Comparison of ENCODE assay signal across 25 mouse cellular contexts in the genomic region with DNA sequence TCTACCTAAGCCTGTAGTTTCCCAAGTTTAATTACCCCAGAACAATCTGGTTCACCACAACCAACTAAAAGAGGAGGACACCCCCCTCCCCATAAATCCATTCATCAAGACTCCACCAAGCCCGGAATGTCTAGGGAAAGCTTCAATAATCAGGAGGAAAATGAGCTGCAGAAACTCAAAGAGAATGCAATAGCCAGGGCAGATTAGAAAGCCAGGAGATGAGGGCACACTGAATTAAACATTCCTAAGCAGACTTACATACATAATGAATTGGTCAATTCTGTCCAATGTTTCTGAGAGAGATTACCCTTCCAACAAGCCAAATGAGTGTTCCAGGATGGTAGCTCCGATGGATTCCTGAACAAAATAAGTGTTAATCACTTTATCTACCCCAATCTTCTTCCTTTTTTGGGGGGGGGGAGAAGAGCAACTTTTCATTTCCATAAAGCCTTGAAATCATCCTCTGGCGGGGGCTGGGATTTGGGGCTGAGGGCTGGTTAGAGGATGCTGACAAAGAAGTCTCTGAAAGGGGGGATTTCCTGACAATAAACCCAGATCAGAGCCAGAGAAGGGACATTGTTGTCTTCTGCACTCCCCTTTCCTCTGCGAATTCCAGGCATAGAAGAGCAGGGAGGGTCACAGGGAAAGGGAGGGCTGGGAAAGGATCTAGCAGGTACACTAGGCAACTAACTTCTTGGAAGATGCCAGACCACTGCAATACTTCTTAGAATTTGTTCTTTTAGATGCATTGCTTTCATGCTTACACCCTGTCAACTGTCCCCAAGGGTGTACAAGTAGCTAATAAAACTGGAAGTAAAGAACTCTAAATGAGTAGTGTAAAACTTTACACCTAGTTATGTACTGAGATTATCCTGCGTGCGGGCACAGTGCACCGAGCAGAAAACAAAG. TPM values are rescaled to one million over a fixed set of nuclear protein-coding genes. Genes with fewer than 3 reads are reported as not detected.
DNase-seq lines count a peak whose midpoint lies in the region; ATAC-seq lines count a peak whose summit lies in the region.
"Had no signal": no experiment of that assay in that cellular context is flagged by ENCODE, and none has a peak within 500 bp of the region (broad histone marks: within the 10 kb centered on the region; RNA-seq: fewer than 3 reads in every experiment).

No protein-coding gene starts in this region.

- peaks cover 19% of the 10 kb centered on the region for H3K4me1 ChIP-seq in forebrain, embryonic 15.5 days
- peaks cover 26% of the 10 kb centered on the region for H3K4me1 ChIP-seq in forebrain, embryonic 13.5 days
- H3K4me1 ChIP-seq in midbrain, embryonic 14.5 days (ENCODE audit: control insufficient read depth, insufficient read depth, low read length), result peaks cover 30% of the 10 kb centered on the region
- H3K4me1 ChIP-seq: intestine, embryonic 15.5 days; limb, embryonic 13.5 days had no signal

- intact Hi-C loops in left cerebral cortex, postnatal 10 days (cut with DNase I), result no loop called here

- no peak overlapping the region for H3K4me3 ChIP-seq in forebrain, embryonic 15.5 days
- H3K4me3 ChIP-seq in forebrain, embryonic 13.5 days, result no peak overlapping the region
- no peak overlapping the region for H3K4me3 ChIP-seq in midbrain, embryonic 14.5 days (replicated peaks; ENCODE audit: low read depth, low read length)
- H3K4me3 ChIP-seq: heart, embryonic 13.5 days; intestine, embryonic 15.5 days; layer of hippocampus, adult 2 months; limb, embryonic 13.5 days had no signal

- no peak overlapping the region for H3K9ac ChIP-seq in forebrain, embryonic 15.5 days (replicated peaks)
- no peak overlapping the region; the same call in 1 of the 2 replicates for H3K9ac ChIP-seq in forebrain, embryonic 13.5 days
- no peak overlapping the region for H3K9ac ChIP-seq in midbrain, embryonic 14.5 days (replicated peaks; ENCODE audit: low read length)
- H3K9ac ChIP-seq: heart, embryonic 13.5 days; intestine, embryonic 15.5 days; limb, embryonic 13.5 days; liver, postnatal 0 days had no signal

- H3K27ac ChIP-seq in forebrain, embryonic 15.5 days (replicated peaks), result peak overlapping the region; percentile 31; the same call in 1 of the 2 replicates
- no peak overlapping the region for H3K27ac ChIP-seq in forebrain, embryonic 13.5 days
- peak overlapping the region; percentile 58 for H3K27ac ChIP-seq in midbrain, embryonic 14.5 days (replicated peaks; ENCODE audit: low read depth, low read length)
- H3K27ac ChIP-seq: heart, embryonic 13.5 days; hindbrain, postnatal 0 days; intestine, embryonic 15.5 days; layer of hippocampus, adult 2 months; limb, embryonic 13.5 days had no signal

- no peak overlapping the region for H3K4me2 ChIP-seq in forebrain, embryonic 15.5 days (replicated peaks)
- H3K4me2 ChIP-seq in forebrain, embryonic 13.5 days, result no peak overlapping the region
- peak overlapping the region; percentile 9; the same call in 1 of the 2 replicates for H3K4me2 ChIP-seq in midbrain, embryonic 14.5 days (ENCODE audit: low read length)
- H3K4me2 ChIP-seq: heart, embryonic 13.5 days; intestine, embryonic 15.5 days; limb, embryonic 13.5 days; liver, embryonic 11.5 days had no signal

- WGBS in forebrain, embryonic 15.5 days, result 37% methylated on average over 7 of the region's 7 CpGs
- WGBS in forebrain, embryonic 13.5 days, result 31% methylated on average over 7 of the region's 7 CpGs
- 22% methylated on average over 7 of the region's 7 CpGs for WGBS in midbrain, embryonic 14.5 days

- DNase-seq in ZHBTc4 (ENCODE audit: low read depth, low spot score), result peak; percentile 21
- peak; percentile 12 for DNase-seq in embryo, embryonic 10.5 days (ENCODE audit: low spot score)
- peak; percentile 57 for DNase-seq in midbrain, embryonic 14.5 days
- DNase-seq in layer of hippocampus, adult 9-10 months (ENCODE audit: low spot score), result no peak
- DNase-seq in left cerebral cortex, postnatal 10 days (ENCODE audit: extremely low spot score in 1 of 2, low spot score in 2 of 2), result no peak
- DNase-seq: adrenal gland, postnatal 10 days; B cell, adult 2 months; cerebellum, adult 11-12 months; cerebellum, adult 9-11 months; heart, postnatal 10 days; kidney, adult 2 months; kidney, postnatal 36 days; layer of hippocampus, postnatal 36 days; liver, postnatal 0 days; lung, postnatal 36 days; thymus, postnatal 4 days had no signal

- 0 out of 2 replicates have a peak, but pooled peaks cover 6% of the 10 kb centered on the region for H3K36me3 ChIP-seq in forebrain, embryonic 15.5 days
- peaks cover 40% of the 10 kb centered on the region for H3K36me3 ChIP-seq in forebrain, embryonic 13.5 days (ENCODE audit: poor library complexity, severe bottlenecking)
- H3K36me3 ChIP-seq in midbrain, embryonic 14.5 days (ENCODE audit: control insufficient read depth, insufficient read depth, low read length), result peaks cover 7% of the 10 kb centered on the region
- H3K36me3 ChIP-seq: intestine, embryonic 15.5 days had no signal

- no peaks in the 10 kb centered on the region for H3K9me3 ChIP-seq in forebrain, embryonic 15.5 days
- H3K9me3 ChIP-seq in forebrain, embryonic 13.5 days (replicated peaks), result no peaks in the 10 kb centered on the region
- no peaks in the 10 kb centered on the region for H3K9me3 ChIP-seq in midbrain, embryonic 14.5 days (ENCODE audit: control insufficient read depth, low read length)
- H3K9me3 ChIP-seq: heart, embryonic 13.5 days; intestine, embryonic 15.5 days; limb, embryonic 13.5 days had no signal

- ATAC-seq in forebrain, embryonic 15.5 days (replicated peaks), result no peak
- no peak for ATAC-seq in forebrain, embryonic 13.5 days
- no peak; the same call in 1 of the 2 replicates for ATAC-seq in midbrain, embryonic 14.5 days (ENCODE audit: low FRiP score, low TSS enrichment)
- ATAC-seq: hindbrain, postnatal 0 days; intestine, embryonic 15.5 days; liver, postnatal 0 days had no signal

- H3K27me3 ChIP-seq in forebrain, embryonic 15.5 days, result no peaks in the 10 kb centered on the region
- no peaks in the 10 kb centered on the region for H3K27me3 ChIP-seq in forebrain, embryonic 13.5 days
- H3K27me3 ChIP-seq in midbrain, embryonic 14.5 days (ENCODE audit: control insufficient read depth, insufficient read depth, low read length), result no peaks in the 10 kb centered on the region
- H3K27me3 ChIP-seq: heart, embryonic 13.5 days; intestine, embryonic 15.5 days had no signal

RNA-seq across cellular contexts. Expression of a gene that starts 17.5 kb away (rescaled TPM):
- polyA plus RNA-seq in forebrain, embryonic 15.5 days (2015; fragmentation: Nextera tagmentation; extraction: Ambion mirVana), result 32.4 and 35.0 TPM in 2 replicates
- polyA plus RNA-seq in forebrain, embryonic 13.5 days (2015; fragmentation: Nextera tagmentation; extraction: Ambion mirVana), result 25.8 and 27.6 TPM in 2 replicates
- 40.2 and 42.0 TPM in 2 replicates for polyA plus RNA-seq in midbrain, embryonic 14.5 days (2014; fragmentation: Nextera tagmentation; extraction: Ambion mirVana)
- 10 to 100 TPM; 18.0 to 18.5 TPM for total RNA-seq in left cerebral cortex, postnatal 10 days (2021)
- total RNA-seq: monocyte, adult 5-6 weeks had no signal

Comparison
In these comparisons a context has a peak if more than half of its experiments do, and no peak if none do; other contexts are left out.
1. DNase-seq: peak in ZHBTc4 (single experiment), embryo, embryonic 10.5 days (single experiment) and midbrain, embryonic 14.5 days (single experiment); none in layer of hippocampus, adult 9-10 months (single experiment) and left cerebral cortex, postnatal 10 days (0 of 2).